Mouse (Mus musculus): ENCODE data around the gene 5730596B20Rik. TPM values are rescaled to one million over a fixed set of nuclear protein-coding genes. Genes with fewer than 3 reads are reported as not detected.

The 5730596B20Rik gene
- polyA plus RNA-seq, 1 experiment from 2014 or later = not detected

DNA sequence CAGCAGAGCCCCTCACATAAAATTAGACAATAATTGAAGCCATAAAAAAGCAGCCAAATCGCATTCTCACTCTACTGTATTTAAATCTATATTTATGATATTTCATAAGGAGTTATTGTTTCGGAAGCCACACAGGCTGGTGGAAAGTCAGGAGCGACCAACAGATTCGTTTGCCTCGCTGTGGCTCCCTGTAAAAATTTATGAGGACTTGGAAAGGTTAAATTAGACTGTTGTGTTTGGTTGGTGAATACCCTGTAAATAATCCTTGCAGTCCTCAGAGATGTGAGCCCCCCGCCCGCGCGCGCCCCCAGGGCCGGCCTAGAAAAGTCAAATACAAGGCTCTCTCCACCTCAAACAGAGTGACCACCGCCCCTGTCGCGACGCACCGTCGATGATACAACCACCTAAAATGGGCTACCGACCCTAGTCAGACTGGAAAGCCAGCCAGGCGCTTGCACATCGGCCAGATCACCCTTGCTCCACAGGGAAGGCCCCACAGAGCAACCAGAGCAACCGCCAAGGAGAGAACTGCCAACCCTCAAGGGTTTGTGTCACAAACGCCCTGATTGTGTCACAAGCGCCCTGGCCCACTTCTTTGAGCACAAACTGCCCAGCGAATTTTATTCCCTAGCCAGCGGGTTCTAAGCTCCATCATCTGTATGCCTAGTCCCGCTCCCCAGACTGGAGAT is 49.4 kb downstream of the 5730596B20Rik start:
- no peak for DNase-seq
- H3K4me1 ChIP-seq (ENCODE audit: control insufficient read depth, insufficient read depth, low read length) = no peaks in the 10 kb centered on the region
- no peaks in the 10 kb centered on the region for H3K9me3 ChIP-seq (ENCODE audit: control insufficient read depth, low read length)
- ATAC-seq (ENCODE audit: low FRiP score, low TSS enrichment) = no peak
- H3K27me3 ChIP-seq (ENCODE audit: control insufficient read depth, insufficient read depth, low read length) = peaks cover 96% of the 10 kb centered on the region
- H3K4me3 ChIP-seq (replicated peaks; ENCODE audit: low read depth, low read length) = no peak overlapping the region
- H3K36me3 ChIP-seq (ENCODE audit: control insufficient read depth, insufficient read depth, low read length) = no peaks in the 10 kb centered on the region
- H3K4me2 ChIP-seq (ENCODE audit: low read length) = no peak overlapping the region
- 4% methylated on average over 26 of the region's 26 CpGs for WGBS
- no peak overlapping the region for H3K27ac ChIP-seq (replicated peaks; ENCODE audit: low read depth, low read length)
- no peak overlapping the region for H3K9ac ChIP-seq (replicated peaks; ENCODE audit: low read length)

GRCm38 (mm10) chr6:52227470-52228222 is 50.3 kb downstream of the 5730596B20Rik start:
- no peak overlapping the region for H3K4me2 ChIP-seq (ENCODE audit: low read length)
- no peak overlapping the region for H3K27ac ChIP-seq (replicated peaks; ENCODE audit: low read depth, low read length)
- H3K36me3 ChIP-seq (ENCODE audit: control insufficient read depth, insufficient read depth, low read length) = no peaks in the 10 kb centered on the region
- no peak overlapping the region for H3K4me3 ChIP-seq (replicated peaks; ENCODE audit: low read depth, low read length)
- 3% methylated on average over 11 of the region's 11 CpGs for WGBS
- ATAC-seq (ENCODE audit: low FRiP score, low TSS enrichment) = no peak
- H3K4me1 ChIP-seq (ENCODE audit: control insufficient read depth, insufficient read depth, low read length) = no peaks in the 10 kb centered on the region
- no peaks in the 10 kb centered on the region for H3K9me3 ChIP-seq (ENCODE audit: control insufficient read depth, low read length)
- H3K9ac ChIP-seq (replicated peaks; ENCODE audit: low read length) = no peak overlapping the region
- DNase-seq = no peak
- H3K27me3 ChIP-seq (ENCODE audit: control insufficient read depth, insufficient read depth, low read length) = peaks cover 96% of the 10 kb centered on the region

DNA sequence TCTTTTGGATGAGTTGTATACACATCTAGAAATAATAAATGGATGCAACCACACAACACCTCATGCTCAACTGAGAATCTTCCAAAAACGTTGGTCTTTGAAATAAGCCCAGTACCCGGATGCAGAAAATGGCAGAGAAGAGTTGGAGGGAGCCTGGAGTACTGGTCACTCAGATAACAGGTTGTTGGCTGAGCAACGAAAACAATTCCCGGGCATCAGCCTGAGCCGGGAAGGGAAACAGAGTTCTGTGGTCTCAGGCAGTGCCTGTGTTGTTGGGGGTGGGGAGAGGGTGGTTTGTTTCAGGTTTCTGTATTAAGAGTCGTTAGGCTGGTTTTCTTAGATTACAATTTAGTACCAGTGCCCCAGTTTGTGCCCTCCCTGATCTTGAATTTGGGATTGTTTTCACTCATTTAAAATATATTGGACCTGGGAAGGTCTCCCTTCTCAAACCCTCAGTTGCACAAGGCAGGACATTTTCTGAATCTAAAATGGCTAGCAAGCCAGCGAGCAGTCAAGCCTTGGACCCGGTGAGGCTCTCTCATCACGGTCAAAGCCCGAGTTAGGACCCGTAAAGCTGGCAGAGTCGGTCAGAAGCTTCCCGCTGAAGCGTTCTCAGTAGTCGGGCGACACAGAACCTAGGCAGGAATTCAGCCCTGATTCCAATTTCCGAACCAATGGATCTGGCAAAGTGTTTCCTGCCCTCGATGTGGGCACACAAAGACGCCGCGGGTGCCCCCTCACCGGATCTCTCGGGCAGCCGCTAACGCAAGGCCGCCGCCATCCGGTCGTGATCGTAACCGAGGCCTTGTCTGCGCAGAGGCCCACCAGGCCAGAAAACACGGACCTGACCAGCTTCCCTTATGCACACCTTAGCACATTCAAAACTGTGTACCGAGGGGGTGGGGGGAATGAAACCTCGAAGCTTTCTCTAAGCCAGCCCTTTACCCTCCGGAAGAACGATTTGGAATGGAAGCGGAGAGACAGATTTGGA is 51.5 kb downstream of the 5730596B20Rik start:
- Histone ChIP-seq H3K9ac (replicated peaks; ENCODE audit: low read length) (no peak overlapping the region), H3K27ac (replicated peaks; ENCODE audit: low read depth, low read length) (no peak overlapping the region), H3K27me3 (ENCODE audit: control insufficient read depth, insufficient read depth, low read length) (peaks cover 96% of the 10 kb centered on the region), H3K36me3 (ENCODE audit: control insufficient read depth, insufficient read depth, low read length) (no peaks in the 10 kb centered on the region), H3K4me1 (ENCODE audit: control insufficient read depth, insufficient read depth, low read length) (no peaks in the 10 kb centered on the region), H3K4me3 (replicated peaks; ENCODE audit: low read depth, low read length) (no peak overlapping the region), H3K4me2 (ENCODE audit: low read length) (no peak overlapping the region), H3K9me3 (ENCODE audit: control insufficient read depth, low read length) (no peaks in the 10 kb centered on the region)
- DNase-seq (no peak), ATAC-seq (ENCODE audit: low FRiP score, low TSS enrichment) (no peak)
- 1% methylated on average over 38 of the region's 38 CpGs for WGBS

DNA sequence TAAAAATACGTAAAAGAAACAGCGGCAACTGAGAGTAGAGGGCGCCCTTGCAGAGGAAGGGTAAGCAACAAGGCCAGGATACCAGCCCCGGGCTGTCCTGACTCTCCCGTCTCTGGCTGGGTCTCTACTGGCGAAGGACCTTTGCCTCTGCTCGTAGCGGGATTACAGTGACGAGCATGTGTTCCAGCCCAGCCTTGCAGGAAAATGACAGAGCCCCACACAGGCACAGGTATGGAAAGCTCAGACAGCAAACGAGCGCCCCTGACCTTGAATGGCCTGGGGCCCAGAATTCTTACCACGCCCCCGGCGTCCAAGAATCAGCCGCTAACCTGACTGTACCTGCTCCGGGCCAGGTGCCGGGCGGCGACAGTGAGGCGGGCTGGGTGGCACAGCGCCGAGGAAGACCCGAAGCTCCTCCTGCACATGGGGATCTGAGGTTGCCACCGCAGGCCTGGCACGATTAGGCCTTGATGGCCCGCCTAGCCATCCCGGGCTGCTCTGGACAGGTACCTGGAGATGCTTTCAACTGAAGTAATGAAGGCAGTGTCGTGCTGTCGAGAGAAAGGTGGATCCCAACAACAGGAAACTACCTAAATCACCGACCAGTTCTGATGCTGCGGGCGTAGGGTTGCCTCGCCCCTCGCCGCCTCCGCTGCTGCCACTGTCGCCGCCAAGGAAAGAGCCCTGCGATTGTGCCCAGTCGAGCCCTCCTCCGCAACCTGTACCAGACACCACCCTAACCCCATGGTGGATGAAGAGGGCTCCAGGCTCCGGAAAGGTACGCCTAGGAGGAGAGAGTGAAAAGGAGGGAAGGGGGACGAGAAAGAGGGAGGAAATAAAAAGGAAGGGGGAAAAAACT is 52.5 kb downstream of the 5730596B20Rik start:
- H3K4me1 ChIP-seq (ENCODE audit: control insufficient read depth, insufficient read depth, low read length) = no peaks in the 10 kb centered on the region
- H3K4me3 ChIP-seq (replicated peaks; ENCODE audit: low read depth, low read length) = no peak overlapping the region
- H3K36me3 ChIP-seq (ENCODE audit: control insufficient read depth, insufficient read depth, low read length) = no peaks in the 10 kb centered on the region
- H3K27ac ChIP-seq (replicated peaks; ENCODE audit: low read depth, low read length) = no peak overlapping the region
- H3K27me3 ChIP-seq (ENCODE audit: control insufficient read depth, insufficient read depth, low read length) = peaks cover 96% of the 10 kb centered on the region
- WGBS = 2% methylated on average over 44 of the region's 44 CpGs
- no peak overlapping the region for H3K4me2 ChIP-seq (ENCODE audit: low read length)
- DNase-seq = no peak
- no peak overlapping the region for H3K9ac ChIP-seq (replicated peaks; ENCODE audit: low read length)
- H3K9me3 ChIP-seq (ENCODE audit: control insufficient read depth, low read length) = no peaks in the 10 kb centered on the region
- ATAC-seq (ENCODE audit: low FRiP score, low TSS enrichment) = no peak

MicroRNAs within 50 kb of the gene (microRNA counts, 519-probe panel; counts per million panel counts)
- not detected for microRNA mmu-miR-196b

Small RNA genes within 50 kb of the gene (microRNA-seq; reads per million reads assigned to microRNA genes)
- gene Mir196b = 18.4 reads per million, percentile 39 among the genes with 10 or more reads in this experiment

Other genes starting within 250 kb of the 5730596B20Rik start
- gene Skap2, start 164.9 kb upstream of the 5730596B20Rik start, polyA plus RNA-seq (2014; fragmentation: Nextera tagmentation; extraction: Ambion mirVana) = 4.5 and 5.8 TPM in 2 replicates
- gene Hoxa1, start 19.2 kb upstream of the 5730596B20Rik start, polyA plus RNA-seq (2014; fragmentation: Nextera tagmentation; extraction: Ambion mirVana) = 0.26 and 0.61 TPM in 2 replicates
- gene Hoxa2, start 12.7 kb upstream of the 5730596B20Rik start, polyA plus RNA-seq (2014; fragmentation: Nextera tagmentation; extraction: Ambion mirVana) = 0.12 and 0.20 TPM in 2 replicates
- not detected in 2 replicates for gene Hoxa4, start 14.3 kb downstream of the 5730596B20Rik start, polyA plus RNA-seq (2014; fragmentation: Nextera tagmentation; extraction: Ambion mirVana)
- not detected in 2 replicates for gene Hoxa5, start 27.1 kb downstream of the 5730596B20Rik start, polyA plus RNA-seq (2014; fragmentation: Nextera tagmentation; extraction: Ambion mirVana)
- not detected in 2 replicates for gene Hoxa6, start 31.2 kb downstream of the 5730596B20Rik start, polyA plus RNA-seq (2014; fragmentation: Nextera tagmentation; extraction: Ambion mirVana)
- gene Hoxa3, start 35.8 kb downstream of the 5730596B20Rik start, polyA plus RNA-seq (2014; fragmentation: Nextera tagmentation; extraction: Ambion mirVana) = not detected in 2 replicates
- gene Gm28308, start 35.8 kb downstream of the 5730596B20Rik start, polyA plus RNA-seq (2014; fragmentation: Nextera tagmentation; extraction: Ambion mirVana) = not detected in 2 replicates
- not detected in 2 replicates for gene Hoxa7, start 44.4 kb downstream of the 5730596B20Rik start, polyA plus RNA-seq (2014; fragmentation: Nextera tagmentation; extraction: Ambion mirVana)
- gene Hoxa9, start 53.6 kb downstream of the 5730596B20Rik start, polyA plus RNA-seq (2014; fragmentation: Nextera tagmentation; extraction: Ambion mirVana) = not detected in 2 replicates
- gene Hoxa10, start 63.4 kb downstream of the 5730596B20Rik start, polyA plus RNA-seq (2014; fragmentation: Nextera tagmentation; extraction: Ambion mirVana) = not detected in 2 replicates
- gene Hoxa11, start 68.3 kb downstream of the 5730596B20Rik start, polyA plus RNA-seq (2014; fragmentation: Nextera tagmentation; extraction: Ambion mirVana) = not detected in 2 replicates
- gene Hoxa13, start 83.4 kb downstream of the 5730596B20Rik start, polyA plus RNA-seq (2014; fragmentation: Nextera tagmentation; extraction: Ambion mirVana) = not detected in 2 replicates
- gene Evx1, start 136.0 kb downstream of the 5730596B20Rik start, polyA plus RNA-seq (2014; fragmentation: Nextera tagmentation; extraction: Ambion mirVana) = 1.3 and 1.5 TPM in 2 replicates